Mouse (Mus musculus): ENCODE measurements around the gene Gm20388. TPM values are rescaled to one million over a fixed set of nuclear protein-coding genes. Genes with fewer than 3 reads are reported as not detected.
A peak's percentile ranks its signal among the peaks of the same experiment; 100 is the strongest.

Gene Gm20388
- polyA plus RNA-seq, 1 experiment = 28.1 TPM

- no peak overlapping the region for H3K9ac ChIP-seq (ENCODE audit: low read depth, poor library complexity, severe bottlenecking)
- TF ChIP-seq EP300 (IDR thresholded peaks at IDR 0.05; ENCODE audit: insufficient read depth, low read depth, low read length) (no peak), CTCF (IDR thresholded peaks at IDR 0.05; ENCODE audit: low read depth, low read length) (no peak), POLR2A (IDR thresholded peaks at IDR 0.05; ENCODE audit: insufficient read depth, low read length) (no peak)
- H3K36me3 ChIP-seq (ENCODE audit: control insufficient read depth, insufficient read depth, low read length, poor library complexity, severe bottlenecking) = no peaks in the 10 kb centered on the region
- no peak overlapping the region for H3K27ac ChIP-seq (ENCODE audit: insufficient read depth, low read length)
- no peaks in the 10 kb centered on the region for H3K9me3 ChIP-seq (replicated peaks; ENCODE audit: control insufficient read depth, insufficient read depth, low read length, poor library complexity, severe bottlenecking)
- no peaks in the 10 kb centered on the region for H3K4me1 ChIP-seq (ENCODE audit: control insufficient read depth, insufficient read depth, low read length)
- no peak overlapping the region for H3K4me3 ChIP-seq (ENCODE audit: low read depth, low read length)
- H3K27me3 ChIP-seq (ENCODE audit: control insufficient read depth, insufficient read depth, low read length, poor library complexity, severe bottlenecking) = no peaks in the 10 kb centered on the region
These were observed 3796.5 kb downstream of the Gm20388 start for GRCm38 (mm10) chr8:123707137-123707536.

GRCm38 (mm10) chr8:123708729-123709128, 3798.1 kb downstream of the Gm20388 start:
- Histone ChIP-seq H3K4me1 (ENCODE audit: control insufficient read depth, insufficient read depth, low read length) (no peaks in the 10 kb centered on the region), H3K9ac (ENCODE audit: low read depth, poor library complexity, severe bottlenecking) (no peak overlapping the region), H3K27me3 (ENCODE audit: control insufficient read depth, insufficient read depth, low read length, poor library complexity, severe bottlenecking) (no peaks in the 10 kb centered on the region), H3K27ac (ENCODE audit: insufficient read depth, low read length) (no peak overlapping the region), H3K4me3 (ENCODE audit: low read depth, low read length) (no peak overlapping the region), H3K36me3 (ENCODE audit: control insufficient read depth, insufficient read depth, low read length, poor library complexity, severe bottlenecking) (no peaks in the 10 kb centered on the region), H3K9me3 (replicated peaks; ENCODE audit: control insufficient read depth, insufficient read depth, low read length, poor library complexity, severe bottlenecking) (no peaks in the 10 kb centered on the region)
- no peak for TF ChIP-seq POLR2A (IDR thresholded peaks at IDR 0.05; ENCODE audit: insufficient read depth, low read length)
- no peak for TF ChIP-seq CTCF (IDR thresholded peaks at IDR 0.05; ENCODE audit: low read depth, low read length)
- no peak for TF ChIP-seq EP300 (IDR thresholded peaks at IDR 0.05; ENCODE audit: insufficient read depth, low read depth, low read length)

GRCm38 (mm10) chr8:123710335-123710734, 3799.7 kb downstream of the Gm20388 start:
- no peak overlapping the region for H3K4me3 ChIP-seq (ENCODE audit: low read depth, low read length)
- no peak overlapping the region for H3K9ac ChIP-seq (ENCODE audit: low read depth, poor library complexity, severe bottlenecking)
- TF ChIP-seq CTCF (IDR thresholded peaks at IDR 0.05; ENCODE audit: low read depth, low read length) = no peak
- TF ChIP-seq EP300 (IDR thresholded peaks at IDR 0.05; ENCODE audit: insufficient read depth, low read depth, low read length) = no peak
- no peak for TF ChIP-seq POLR2A (IDR thresholded peaks at IDR 0.05; ENCODE audit: insufficient read depth, low read length)
- no peaks in the 10 kb centered on the region for H3K27me3 ChIP-seq (ENCODE audit: control insufficient read depth, insufficient read depth, low read length, poor library complexity, severe bottlenecking)
- H3K9me3 ChIP-seq (replicated peaks; ENCODE audit: control insufficient read depth, insufficient read depth, low read length, poor library complexity, severe bottlenecking) = no peaks in the 10 kb centered on the region
- H3K27ac ChIP-seq (ENCODE audit: insufficient read depth, low read length) = no peak overlapping the region
- H3K4me1 ChIP-seq (ENCODE audit: control insufficient read depth, insufficient read depth, low read length) = no peaks in the 10 kb centered on the region
- H3K36me3 ChIP-seq (ENCODE audit: control insufficient read depth, insufficient read depth, low read length, poor library complexity, severe bottlenecking) = no peaks in the 10 kb centered on the region

GRCm38 (mm10) chr8:123714451-123714850, 3803.8 kb downstream of the Gm20388 start:
- H3K27ac ChIP-seq (ENCODE audit: insufficient read depth, low read length) = no peak overlapping the region

GRCm38 (mm10) chr8:123715916-123716592, 3805.4 kb downstream of the Gm20388 start:
- Histone ChIP-seq H3K27ac (ENCODE audit: insufficient read depth, low read length) (no peak overlapping the region), H3K27me3 (ENCODE audit: control insufficient read depth, insufficient read depth, low read length, poor library complexity, severe bottlenecking) (no peaks in the 10 kb centered on the region)

More at GRCm38 (mm10) chr8:123714451-123714850, 3803.8 kb downstream of the Gm20388 start:
- Histone ChIP-seq H3K36me3 (ENCODE audit: control insufficient read depth, insufficient read depth, low read length, poor library complexity, severe bottlenecking) (no peaks in the 10 kb centered on the region), H3K4me3 (ENCODE audit: low read depth, low read length) (no peak overlapping the region), H3K27me3 (ENCODE audit: control insufficient read depth, insufficient read depth, low read length, poor library complexity, severe bottlenecking) (no peaks in the 10 kb centered on the region), H3K4me1 (ENCODE audit: control insufficient read depth, insufficient read depth, low read length) (peaks cover 22% of the 10 kb centered on the region), H3K9ac (ENCODE audit: low read depth, poor library complexity, severe bottlenecking) (no peak overlapping the region), H3K9me3 (replicated peaks; ENCODE audit: control insufficient read depth, insufficient read depth, low read length, poor library complexity, severe bottlenecking) (no peaks in the 10 kb centered on the region)
- TF ChIP-seq CTCF (IDR thresholded peaks at IDR 0.05; ENCODE audit: low read depth, low read length) (no peak), EP300 (IDR thresholded peaks at IDR 0.05; ENCODE audit: insufficient read depth, low read depth, low read length) (no peak), POLR2A (IDR thresholded peaks at IDR 0.05; ENCODE audit: insufficient read depth, low read length) (no peak)

GRCm38 (mm10) chr8:123717104-123717503, 3806.5 kb downstream of the Gm20388 start:
- 0 out of 2 replicates have a peak overlapping the region, but pooled peaks have one; percentile 20 for H3K27ac ChIP-seq (ENCODE audit: insufficient read depth, low read length)

More at GRCm38 (mm10) chr8:123715916-123716592, 3805.4 kb downstream of the Gm20388 start:
- H3K4me3 ChIP-seq (ENCODE audit: low read depth, low read length) = no peak overlapping the region
- H3K36me3 ChIP-seq (ENCODE audit: control insufficient read depth, insufficient read depth, low read length, poor library complexity, severe bottlenecking) = no peaks in the 10 kb centered on the region
- no peak overlapping the region for H3K9ac ChIP-seq (ENCODE audit: low read depth, poor library complexity, severe bottlenecking)
- H3K4me1 ChIP-seq (ENCODE audit: control insufficient read depth, insufficient read depth, low read length) = peaks cover 27% of the 10 kb centered on the region
- TF ChIP-seq CTCF (IDR thresholded peaks at IDR 0.05; ENCODE audit: low read depth, low read length) (no peak), POLR2A (IDR thresholded peaks at IDR 0.05; ENCODE audit: insufficient read depth, low read length) (no peak), EP300 (IDR thresholded peaks at IDR 0.05; ENCODE audit: insufficient read depth, low read depth, low read length) (no peak)
- H3K9me3 ChIP-seq (replicated peaks; ENCODE audit: control insufficient read depth, insufficient read depth, low read length, poor library complexity, severe bottlenecking) = no peaks in the 10 kb centered on the region

More at GRCm38 (mm10) chr8:123717104-123717503, 3806.5 kb downstream of the Gm20388 start:
- Histone ChIP-seq H3K4me3 (ENCODE audit: low read depth, low read length) (no peak overlapping the region), H3K9ac (ENCODE audit: low read depth, poor library complexity, severe bottlenecking) (no peak overlapping the region), H3K36me3 (ENCODE audit: control insufficient read depth, insufficient read depth, low read length, poor library complexity, severe bottlenecking) (no peaks in the 10 kb centered on the region), H3K9me3 (replicated peaks; ENCODE audit: control insufficient read depth, insufficient read depth, low read length, poor library complexity, severe bottlenecking) (no peaks in the 10 kb centered on the region), H3K27me3 (ENCODE audit: control insufficient read depth, insufficient read depth, low read length, poor library complexity, severe bottlenecking) (no peaks in the 10 kb centered on the region), H3K4me1 (ENCODE audit: control insufficient read depth, insufficient read depth, low read length) (peaks cover 32% of the 10 kb centered on the region)
- no peak for TF ChIP-seq CTCF (IDR thresholded peaks at IDR 0.05; ENCODE audit: low read depth, low read length)
- TF ChIP-seq EP300 (IDR thresholded peaks at IDR 0.05; ENCODE audit: insufficient read depth, low read depth, low read length) = no peak
- TF ChIP-seq POLR2A (IDR thresholded peaks at IDR 0.05; ENCODE audit: insufficient read depth, low read length) = no peak

All from ES-Bruce4 (cell line).